Mouse (Mus musculus): ENCODE data around the gene Arhgap25. TPM values are rescaled to one million over a fixed set of nuclear protein-coding genes. Genes with fewer than 3 reads are reported as not detected.
"Not testable (repeated sequence)": the region's sequence is repeated elsewhere in the genome, so short reads cannot be mapped to it uniquely, and the experiment has no call there.

Arhgap25 gene
- polyA plus RNA-seq, 1 experiment, result not detected

DNA sequence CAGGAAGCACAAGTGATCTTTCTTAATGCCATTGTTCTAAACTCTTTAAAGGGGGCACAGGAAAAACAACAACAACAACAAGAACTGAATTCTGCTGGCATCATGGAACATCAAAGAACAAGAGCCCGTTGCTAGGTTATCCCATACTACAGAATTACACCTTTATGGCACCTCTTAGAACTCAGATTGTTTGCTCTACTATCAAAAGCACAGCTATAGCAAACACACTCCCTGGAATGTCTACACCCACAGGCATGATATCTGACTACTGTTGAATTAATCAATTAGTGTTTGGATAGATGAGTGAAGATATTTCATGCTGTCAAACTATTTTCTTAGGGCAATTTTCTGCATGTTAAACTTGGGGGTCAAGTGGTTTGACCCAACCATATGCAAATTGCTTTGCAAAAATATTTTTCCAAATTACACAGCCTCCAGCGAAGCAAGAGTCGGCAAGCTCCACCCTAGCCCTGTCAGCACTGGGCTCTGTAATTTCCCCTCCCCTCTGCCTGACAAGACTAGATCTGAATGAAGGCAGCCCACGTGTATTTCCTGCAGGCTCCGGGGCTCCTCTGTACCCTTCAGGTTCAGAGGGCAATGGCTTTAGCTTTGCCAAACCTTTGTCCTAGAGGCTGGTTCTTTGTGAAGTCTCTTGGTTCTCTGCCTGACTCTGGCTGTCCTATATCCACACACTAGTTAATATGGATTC, 53.6 kb downstream of the Arhgap25 start:
- no peaks in the 10 kb centered on the region for H3K4me1 ChIP-seq (ENCODE audit: control insufficient read depth, insufficient read depth, low read length)
- H3K36me3 ChIP-seq (ENCODE audit: control insufficient read depth, insufficient read depth, low read length, poor library complexity, severe bottlenecking), result no peaks in the 10 kb centered on the region
- H3K9ac ChIP-seq (ENCODE audit: low read depth, poor library complexity, severe bottlenecking), result no peak overlapping the region
- TF ChIP-seq EP300 (IDR thresholded peaks at IDR 0.05; ENCODE audit: insufficient read depth, low read depth, low read length) (no peak), POLR2A (IDR thresholded peaks at IDR 0.05; ENCODE audit: insufficient read depth, low read length) (no peak), CTCF (IDR thresholded peaks at IDR 0.05; ENCODE audit: low read depth, low read length) (no peak)
- no peak overlapping the region for H3K4me3 ChIP-seq (ENCODE audit: low read depth, low read length)
- no peaks in the 10 kb centered on the region for H3K9me3 ChIP-seq (replicated peaks; ENCODE audit: control insufficient read depth, insufficient read depth, low read length, poor library complexity, severe bottlenecking)
- H3K27me3 ChIP-seq (ENCODE audit: control insufficient read depth, insufficient read depth, low read length, poor library complexity, severe bottlenecking), result no peaks in the 10 kb centered on the region
- H3K27ac ChIP-seq (ENCODE audit: insufficient read depth, low read length), result no peak overlapping the region

DNA sequence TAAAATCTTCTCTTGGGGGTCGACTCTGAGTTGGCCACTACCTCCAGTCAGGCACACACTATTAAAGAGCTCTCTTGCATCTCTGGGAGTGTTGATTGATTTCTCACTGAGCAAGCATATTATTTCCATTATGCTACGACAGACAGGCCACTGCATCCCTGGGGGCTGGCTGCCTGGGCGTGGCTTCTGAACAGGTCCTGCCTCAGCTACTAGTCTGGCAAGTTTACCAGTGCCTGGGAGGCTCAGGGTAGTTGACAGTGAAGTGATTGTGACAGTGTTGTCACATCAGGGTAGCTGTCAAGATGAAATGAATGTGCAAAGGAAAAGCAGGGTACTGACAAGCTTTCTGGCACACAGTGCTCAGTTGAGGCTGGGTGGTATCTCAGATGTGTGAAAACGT, 54.2 kb downstream of the Arhgap25 start:
- Histone ChIP-seq H3K9ac (ENCODE audit: low read depth, poor library complexity, severe bottlenecking) (no peak overlapping the region), H3K9me3 (replicated peaks; ENCODE audit: control insufficient read depth, insufficient read depth, low read length, poor library complexity, severe bottlenecking) (no peaks in the 10 kb centered on the region), H3K27ac (ENCODE audit: insufficient read depth, low read length) (no peak overlapping the region), H3K4me3 (ENCODE audit: low read depth, low read length) (no peak overlapping the region), H3K27me3 (ENCODE audit: control insufficient read depth, insufficient read depth, low read length, poor library complexity, severe bottlenecking) (no peaks in the 10 kb centered on the region), H3K36me3 (ENCODE audit: control insufficient read depth, insufficient read depth, low read length, poor library complexity, severe bottlenecking) (no peaks in the 10 kb centered on the region), H3K4me1 (ENCODE audit: control insufficient read depth, insufficient read depth, low read length) (no peaks in the 10 kb centered on the region)
- TF ChIP-seq CTCF (IDR thresholded peaks at IDR 0.05; ENCODE audit: low read depth, low read length) (no peak), EP300 (IDR thresholded peaks at IDR 0.05; ENCODE audit: insufficient read depth, low read depth, low read length) (no peak), POLR2A (IDR thresholded peaks at IDR 0.05; ENCODE audit: insufficient read depth, low read length) (no peak)

DNA sequence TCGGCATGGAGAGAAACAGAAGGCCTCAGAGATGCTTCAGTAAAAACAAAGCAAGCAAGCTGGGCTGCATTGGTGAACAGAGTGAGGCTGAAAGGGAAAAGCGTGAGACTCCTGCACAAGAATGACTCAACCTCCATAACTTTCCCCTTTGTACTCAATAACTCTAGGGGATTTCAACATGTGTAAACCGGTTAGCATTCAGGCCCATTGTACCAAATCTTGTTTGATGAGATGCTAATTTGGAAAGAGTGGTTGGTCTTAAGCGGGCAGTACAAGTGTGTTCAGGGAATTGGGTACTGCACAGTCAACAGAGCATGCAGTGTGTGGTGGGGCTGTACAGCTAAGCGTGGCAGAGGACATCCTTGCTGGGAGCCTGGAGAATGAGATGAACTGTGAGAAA, 57.8 kb downstream of the Arhgap25 start:
- H3K4me3 ChIP-seq (ENCODE audit: low read depth, low read length), result no peak overlapping the region
- no peaks in the 10 kb centered on the region for H3K36me3 ChIP-seq (ENCODE audit: control insufficient read depth, insufficient read depth, low read length, poor library complexity, severe bottlenecking)
- no peaks in the 10 kb centered on the region for H3K9me3 ChIP-seq (replicated peaks; ENCODE audit: control insufficient read depth, insufficient read depth, low read length, poor library complexity, severe bottlenecking)
- no peaks in the 10 kb centered on the region for H3K27me3 ChIP-seq (ENCODE audit: control insufficient read depth, insufficient read depth, low read length, poor library complexity, severe bottlenecking)
- no peak overlapping the region for H3K9ac ChIP-seq (ENCODE audit: low read depth, poor library complexity, severe bottlenecking)
- no peaks in the 10 kb centered on the region for H3K4me1 ChIP-seq (ENCODE audit: control insufficient read depth, insufficient read depth, low read length)
- TF ChIP-seq EP300 (IDR thresholded peaks at IDR 0.05; ENCODE audit: insufficient read depth, low read depth, low read length) (no peak), POLR2A (IDR thresholded peaks at IDR 0.05; ENCODE audit: insufficient read depth, low read length) (no peak)
- H3K27ac ChIP-seq (ENCODE audit: insufficient read depth, low read length), result no peak overlapping the region

DNA sequence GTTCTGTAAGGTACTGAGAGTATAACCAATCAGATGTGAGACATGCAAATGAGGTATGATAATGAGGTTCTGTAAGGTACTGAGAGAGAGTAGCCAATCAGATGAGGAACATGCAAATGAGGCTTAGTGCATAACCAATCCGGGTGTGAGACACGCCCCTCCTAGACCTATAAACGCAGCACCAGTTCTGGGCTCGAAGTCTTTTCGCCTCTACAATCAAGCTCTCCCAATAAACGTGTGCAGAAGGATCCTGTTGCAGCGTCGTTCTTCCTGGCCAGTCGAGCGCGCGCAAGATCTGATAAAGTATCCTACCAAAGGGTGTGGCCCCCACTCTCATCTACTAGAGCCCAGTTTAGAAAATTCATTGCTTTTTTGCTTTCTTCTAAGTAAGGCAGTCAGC, 63.0 kb downstream of the Arhgap25 start:
- H3K27ac ChIP-seq (ENCODE audit: insufficient read depth, low read length); H3K9ac ChIP-seq (ENCODE audit: low read depth, poor library complexity, severe bottlenecking); H3K27me3 ChIP-seq (ENCODE audit: control insufficient read depth, insufficient read depth, low read length, poor library complexity, severe bottlenecking); H3K36me3 ChIP-seq (ENCODE audit: control insufficient read depth, insufficient read depth, low read length, poor library complexity, severe bottlenecking); H3K4me3 ChIP-seq (ENCODE audit: low read depth, low read length); H3K9me3 ChIP-seq (replicated peaks; ENCODE audit: control insufficient read depth, insufficient read depth, low read length, poor library complexity, severe bottlenecking); H3K4me1 ChIP-seq (ENCODE audit: control insufficient read depth, insufficient read depth, low read length): not testable (repeated sequence)

DNA sequence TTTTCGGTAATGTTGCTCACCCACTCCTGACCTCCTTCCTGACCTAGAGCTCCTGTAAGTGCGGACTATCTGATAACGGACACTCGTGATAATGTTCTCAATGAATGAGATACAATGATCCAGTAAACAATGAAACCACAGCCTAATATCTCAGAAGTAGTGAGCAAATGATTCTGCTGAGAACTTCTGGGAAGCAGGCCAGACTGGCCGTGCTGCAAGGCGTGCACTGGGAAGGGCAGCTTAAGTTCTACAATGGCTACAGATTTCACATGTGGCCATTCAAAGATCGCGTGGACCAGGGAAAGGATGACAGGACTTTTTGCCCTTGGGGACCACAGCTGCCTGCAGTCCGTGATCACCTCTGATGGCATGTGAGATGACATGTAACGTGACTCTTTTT, 64.7 kb downstream of the Arhgap25 start:
- Histone ChIP-seq H3K36me3 (ENCODE audit: control insufficient read depth, insufficient read depth, low read length, poor library complexity, severe bottlenecking) (no peaks in the 10 kb centered on the region), H3K4me3 (ENCODE audit: low read depth, low read length) (no peak overlapping the region), H3K4me1 (ENCODE audit: control insufficient read depth, insufficient read depth, low read length) (no peaks in the 10 kb centered on the region), H3K9me3 (replicated peaks; ENCODE audit: control insufficient read depth, insufficient read depth, low read length, poor library complexity, severe bottlenecking) (no peaks in the 10 kb centered on the region), H3K9ac (ENCODE audit: low read depth, poor library complexity, severe bottlenecking) (no peak overlapping the region), H3K27ac (ENCODE audit: insufficient read depth, low read length) (no peak overlapping the region), H3K27me3 (ENCODE audit: control insufficient read depth, insufficient read depth, low read length, poor library complexity, severe bottlenecking) (no peaks in the 10 kb centered on the region)
- no peak for TF ChIP-seq POLR2A (IDR thresholded peaks at IDR 0.05; ENCODE audit: insufficient read depth, low read length)
- no peak for TF ChIP-seq CTCF (IDR thresholded peaks at IDR 0.05; ENCODE audit: low read depth, low read length)

DNA sequence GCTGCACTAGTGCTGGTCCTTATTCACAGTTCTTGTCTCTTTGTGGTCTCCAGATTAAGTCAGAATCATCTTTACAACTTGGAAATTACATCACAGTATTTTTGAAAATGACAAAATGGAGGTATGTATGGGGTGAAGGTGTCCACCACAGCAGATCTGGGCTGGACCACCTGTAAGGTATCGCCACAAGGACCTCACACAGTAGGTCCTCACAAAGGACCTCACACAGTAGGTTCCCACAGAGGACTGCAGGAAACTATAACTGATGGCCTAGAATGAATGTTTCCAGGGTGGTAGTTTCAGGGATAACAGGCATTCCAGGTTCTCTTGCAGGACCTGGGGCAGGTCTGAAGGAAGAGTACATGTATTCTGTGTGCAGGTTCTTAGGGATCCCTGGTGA, 65.7 kb downstream of the Arhgap25 start:
- no peak for TF ChIP-seq EP300 (IDR thresholded peaks at IDR 0.05; ENCODE audit: insufficient read depth, low read depth, low read length)
- no peak for TF ChIP-seq CTCF (IDR thresholded peaks at IDR 0.05; ENCODE audit: low read depth, low read length)
- TF ChIP-seq POLR2A (IDR thresholded peaks at IDR 0.05; ENCODE audit: insufficient read depth, low read length), result no peak
- Histone ChIP-seq H3K4me1 (ENCODE audit: control insufficient read depth, insufficient read depth, low read length) (no peaks in the 10 kb centered on the region), H3K9me3 (replicated peaks; ENCODE audit: control insufficient read depth, insufficient read depth, low read length, poor library complexity, severe bottlenecking) (no peaks in the 10 kb centered on the region), H3K27ac (ENCODE audit: insufficient read depth, low read length) (no peak overlapping the region), H3K4me3 (ENCODE audit: low read depth, low read length) (no peak overlapping the region), H3K9ac (ENCODE audit: low read depth, poor library complexity, severe bottlenecking) (no peak overlapping the region), H3K27me3 (ENCODE audit: control insufficient read depth, insufficient read depth, low read length, poor library complexity, severe bottlenecking) (no peaks in the 10 kb centered on the region), H3K36me3 (ENCODE audit: control insufficient read depth, insufficient read depth, low read length, poor library complexity, severe bottlenecking) (no peaks in the 10 kb centered on the region)

Data from ES-Bruce4 (cell line).